Mouse (Mus musculus) right cerebral cortex, postnatal 10 days (tissue): Measurements from ENCODE around the gene Scml4.

ENCODE experiments used
- DNase-seq, 2 experiments: peaks; one replicate each; pipeline ENCODE4 v3.0.0; 2021; ENCODE audit warnings: low spot score in 2 of 2

Scml4 gene

GRCm38 (mm10) chr10:42951078-42952045 is 91.2 kb downstream of the Scml4 start:
- no peak for DNase-seq

GRCm38 (mm10) chr10:42952046-42952420 is 91.9 kb downstream of the Scml4 start:
- no peak for DNase-seq

- no peak for DNase-seq
Measured at GRCm38 (mm10) chr10:42953601-42954000, 93.4 kb downstream of the Scml4 start.

GRCm38 (mm10) chr10:42955205-42955604 is 95.0 kb downstream of the Scml4 start:
- no peak for DNase-seq

DNA sequence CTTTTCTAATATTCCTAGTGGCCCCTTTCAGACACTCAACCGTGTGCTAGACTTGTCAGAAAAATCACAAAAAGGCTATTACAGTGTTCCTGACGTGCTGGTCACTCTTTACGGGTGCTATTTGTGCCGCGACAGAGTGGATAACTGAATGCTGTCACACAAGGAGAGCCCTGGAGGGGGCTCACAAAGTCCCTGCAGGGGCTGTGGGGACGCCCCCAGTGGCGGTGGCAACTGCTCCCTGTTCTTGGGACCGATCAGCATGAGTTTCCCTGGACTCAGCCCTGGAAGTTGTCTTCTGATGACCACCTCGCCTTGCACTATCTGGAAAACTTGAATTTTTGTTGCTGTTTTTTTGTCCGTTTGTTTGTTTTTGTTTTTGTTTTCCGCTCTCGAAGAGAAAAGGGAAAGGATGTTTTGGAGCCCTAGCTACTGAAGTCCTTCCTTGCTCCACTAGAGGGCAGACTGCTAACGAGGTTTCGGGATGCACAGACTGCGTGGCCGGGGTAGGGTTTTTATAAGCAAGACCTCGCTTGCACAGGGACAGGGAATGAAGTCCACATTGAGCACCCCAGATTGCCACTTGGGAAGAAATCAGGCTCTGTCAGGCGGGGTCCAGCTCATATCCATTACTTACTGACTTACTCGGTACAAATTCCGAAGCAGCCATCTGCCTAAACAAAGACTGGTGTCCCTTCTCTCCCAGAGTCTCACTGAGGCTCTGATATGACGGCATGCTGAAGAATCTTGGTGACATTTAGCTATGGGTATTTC is 97.9 kb downstream of the Scml4 start:
- DNase-seq, result peak; percentile 78 to 85

GRCm38 (mm10) chr10:42958686-42959085 is 98.5 kb downstream of the Scml4 start:
- no peak for DNase-seq

DNA sequence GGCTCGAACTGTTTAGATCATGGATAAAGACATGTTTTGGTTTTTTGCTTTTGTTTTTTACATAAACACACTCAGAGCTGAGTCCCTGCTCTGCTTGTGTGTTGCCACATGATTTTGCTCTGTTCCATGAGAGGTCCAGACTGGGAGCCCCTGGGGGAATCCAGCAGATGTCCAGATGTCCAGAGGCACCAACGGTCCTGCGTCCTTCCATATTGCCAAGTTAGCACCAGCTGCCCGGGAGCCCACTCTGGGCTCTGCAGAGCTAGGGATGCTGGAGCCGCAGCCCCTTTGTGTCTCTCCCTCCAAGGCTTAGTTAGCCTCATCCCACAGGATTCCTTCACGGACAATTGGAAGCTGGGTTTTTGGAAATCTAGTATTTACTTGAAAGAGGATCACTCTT is 101.6 kb downstream of the Scml4 start:
- no peak for DNase-seq

- no peak for DNase-seq
Measured at GRCm38 (mm10) chr10:42962181-42962601, 102.0 kb downstream of the Scml4 start.

DNA sequence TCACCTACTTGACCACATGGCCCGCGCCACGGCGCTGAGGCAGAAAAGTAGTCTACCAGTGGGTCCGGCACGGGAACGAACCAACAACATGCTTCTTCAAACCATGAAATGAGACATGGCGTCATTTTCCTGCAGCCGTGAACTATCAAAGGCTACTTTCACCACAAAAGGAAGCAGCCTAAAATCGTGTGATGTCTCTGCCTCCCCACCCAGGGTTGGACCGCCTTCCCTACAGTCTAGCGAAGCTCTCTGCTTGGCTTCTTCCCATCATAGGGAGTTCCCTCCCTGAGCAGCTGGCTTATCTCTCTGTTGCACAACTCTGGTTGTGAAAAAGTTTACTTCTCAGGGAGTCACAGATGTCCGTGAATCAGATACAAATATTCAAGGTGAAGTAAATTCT is 102.5 kb downstream of the Scml4 start:
- no peak for DNase-seq

- DNase-seq, result no peak
Measured at GRCm38 (mm10) chr10:42963061-42963460, 102.9 kb downstream of the Scml4 start.

DNA sequence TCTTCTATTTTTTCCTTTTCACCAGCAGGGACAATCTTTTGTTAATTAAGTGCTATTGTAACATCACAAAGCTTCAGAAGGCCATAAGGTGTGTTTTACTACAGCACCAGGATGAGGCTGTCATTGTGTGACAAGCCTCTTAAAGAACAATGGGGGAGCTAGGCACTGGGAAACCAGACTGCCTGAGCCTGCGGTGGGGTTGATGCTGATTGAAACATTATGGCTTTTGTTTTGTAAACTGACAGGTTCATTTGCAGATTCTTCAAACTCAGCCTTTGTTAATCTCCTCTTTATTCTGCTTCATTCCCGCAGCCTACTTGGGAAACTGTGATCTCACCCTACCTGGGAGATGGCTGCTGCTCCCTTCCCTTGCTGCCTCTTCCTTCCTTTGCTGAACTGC is 108.2 kb downstream of the Scml4 start:
- DNase-seq, result no peak

GRCm38 (mm10) chr10:42972504-42973172 is 112.5 kb downstream of the Scml4 start:
- DNase-seq, result peak; percentile 75 to 87

DNA sequence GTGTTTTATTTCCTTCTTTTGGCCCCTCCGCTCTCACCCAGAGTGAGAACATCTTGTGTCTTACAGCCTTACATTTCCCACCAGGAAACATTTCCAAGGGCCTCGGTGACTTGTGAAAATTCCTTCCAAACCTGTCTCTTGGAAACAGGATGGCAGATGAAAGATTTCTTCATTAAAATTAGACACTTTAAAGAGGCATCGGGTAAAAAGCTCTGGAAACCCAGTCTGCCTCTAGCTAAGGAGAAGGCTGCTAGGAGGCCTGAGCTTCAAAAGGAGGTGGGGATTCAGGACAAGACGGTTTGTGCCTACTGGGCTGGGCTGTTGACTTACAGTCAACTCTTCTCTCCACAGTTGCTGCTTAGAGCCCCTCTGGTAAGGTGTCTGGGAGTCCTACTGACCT is 113.4 kb downstream of the Scml4 start:
- no peak for DNase-seq

- DNase-seq, result no peak
Measured at GRCm38 (mm10) chr10:42976577-42976976, 116.4 kb downstream of the Scml4 start.

DNA sequence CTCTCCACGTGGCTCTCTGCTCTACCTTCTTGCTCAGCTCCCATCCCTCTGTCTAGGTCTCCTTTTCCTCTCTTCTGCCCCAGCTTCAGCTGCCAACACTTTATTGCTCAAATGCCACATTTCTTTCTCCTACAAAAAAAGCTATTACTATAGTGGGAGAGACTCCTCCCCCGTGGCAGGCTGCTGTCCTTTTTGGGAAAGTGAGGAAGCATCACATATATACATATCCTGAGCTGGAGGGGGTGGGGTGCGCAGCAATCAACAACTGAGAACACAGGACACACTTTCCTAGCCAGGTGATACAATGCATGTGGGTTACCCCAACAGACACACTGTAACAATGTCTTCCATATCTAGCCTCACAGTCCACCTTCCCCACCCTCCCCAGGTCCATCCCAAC is 118.2 kb downstream of the Scml4 start:
- DNase-seq, result no peak

DNA sequence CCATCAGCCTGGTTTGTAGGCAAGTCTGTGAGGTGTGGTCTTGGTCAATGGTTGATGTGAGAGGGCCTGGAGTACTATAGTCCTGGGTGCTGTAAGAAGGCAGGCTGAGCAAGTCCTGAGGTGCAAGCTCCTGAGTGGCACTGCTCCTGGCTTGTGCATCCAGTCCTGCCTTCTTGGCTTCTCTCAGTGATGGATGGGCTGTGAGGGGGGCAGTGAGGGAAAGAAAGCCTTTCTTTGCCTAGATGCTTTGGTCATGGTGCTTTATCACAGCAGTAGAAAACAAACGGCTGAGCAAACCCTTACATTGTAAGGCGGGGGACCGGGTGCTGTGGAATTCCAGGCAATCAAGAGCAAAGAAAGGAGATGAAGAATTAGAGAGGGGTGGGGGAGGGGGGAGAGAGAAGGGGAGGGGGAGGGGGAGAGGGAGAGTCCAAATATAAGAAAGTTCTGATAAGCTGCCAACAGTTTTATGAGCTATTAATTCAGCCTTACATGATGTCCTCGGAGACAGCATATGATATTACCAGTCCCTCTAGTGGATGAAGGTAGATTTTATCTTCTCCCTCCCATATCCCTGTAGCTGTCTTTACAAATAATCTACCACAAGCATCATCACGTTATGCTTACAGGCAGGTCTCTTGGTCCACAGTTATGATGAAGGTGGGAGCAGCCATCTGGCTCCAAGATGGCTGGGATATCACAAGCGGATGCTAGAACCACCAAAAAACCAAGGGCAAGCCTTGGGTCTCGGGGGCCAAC is 121.0 kb downstream of the Scml4 start:
- DNase-seq, result no peak

GRCm38 (mm10) chr10:42984886-42985285 is 124.7 kb downstream of the Scml4 start:
- DNase-seq, result no peak

DNA sequence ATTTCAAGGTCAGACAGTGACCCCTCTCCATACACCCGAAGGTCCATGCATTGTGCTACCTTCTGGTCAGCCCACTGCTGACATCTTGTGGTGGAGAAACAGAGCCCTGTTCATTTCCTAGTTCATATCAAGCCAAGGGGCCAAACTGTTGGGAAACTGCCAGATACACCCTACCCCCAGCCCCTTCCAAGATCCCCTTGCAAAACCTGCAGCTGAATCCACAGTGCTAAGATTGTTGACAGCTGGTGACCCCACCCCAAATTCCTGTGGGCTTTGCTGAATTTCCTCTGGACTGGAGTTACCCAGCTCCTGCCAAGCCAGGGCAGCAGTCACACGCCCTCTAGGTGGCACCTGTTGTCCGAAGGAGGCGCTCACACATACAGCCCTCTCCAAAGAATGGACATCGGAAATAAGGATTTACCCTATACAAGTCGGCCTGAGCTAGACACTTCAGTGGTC is 127.5 kb downstream of the Scml4 start:
- DNase-seq, result peak in 1 of 2 experiments; percentile 57

GRCm38 (mm10) chr10:42988627-42989026 is 128.5 kb downstream of the Scml4 start:
- DNase-seq, result no peak

- peak in 1 of 2 experiments; percentile 68 for DNase-seq
Measured at GRCm38 (mm10) chr10:42989910-42990309, 129.7 kb downstream of the Scml4 start.

DNA sequence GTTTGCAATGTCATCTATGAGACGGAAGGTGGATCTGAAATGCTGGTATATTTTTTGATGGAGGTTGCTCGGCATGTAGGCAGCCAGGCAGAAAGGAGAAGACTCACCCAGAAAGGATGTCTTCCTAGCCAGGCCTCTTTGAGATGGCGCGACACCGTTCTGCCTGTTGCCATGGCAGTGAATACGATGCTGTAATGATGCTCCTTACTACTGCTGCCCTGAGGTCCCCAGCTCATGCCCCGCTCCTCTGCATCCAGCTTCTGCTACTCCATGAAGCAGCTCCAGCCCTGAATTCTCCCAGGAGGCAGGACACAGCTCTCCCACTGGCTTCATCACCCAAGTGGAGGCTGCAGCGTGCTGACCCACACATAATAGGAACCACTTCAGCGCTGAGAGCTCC is 130.8 kb downstream of the Scml4 start:
- DNase-seq, result no peak
